Mouse (Mus musculus) C2C12 (cell line): Measurements from ENCODE around the gene Cyp26b1. TPM values are rescaled to one million over a fixed set of nuclear protein-coding genes. Genes with fewer than 3 reads are reported as not detected.

Experiments used
- H3K27me3 ChIP-seq: one replicate; pipeline ENCODE4 v1.6.1; 2011; ENCODE audit not compliant: control insufficient read depth, insufficient read depth, insufficient read length
- H3K36me3 ChIP-seq: one replicate; pipeline ENCODE4 v1.6.1; 2011; ENCODE audit not compliant: control insufficient read depth, insufficient read depth
- H3K4me3 ChIP-seq: one replicate; pipeline ENCODE4 v1.5.1; 2011; ENCODE audit warnings: mild to moderate bottlenecking, control low read depth; ENCODE audit not compliant: poor library complexity, insufficient read depth, severe bottlenecking
- H3K79me2 ChIP-seq: one replicate; pipeline ENCODE4 v1.6.1; 2011; ENCODE audit not compliant: control insufficient read depth, insufficient read depth
- H3K79me3 ChIP-seq: one replicate; pipeline ENCODE4 v1.6.1; 2011; ENCODE audit warnings: low read depth, control low read depth
- H3ac ChIP-seq: one replicate; pipeline ENCODE3; 2011; ENCODE audit warnings: low read depth; ENCODE audit not compliant: control insufficient read depth, insufficient read length
- CEBPB ChIP-seq: IDR thresholded peaks from one replicate; pipeline ENCODE4 v1.6.1; 2011; ENCODE audit warnings: low read depth, mild to moderate bottlenecking, control low read depth, moderate library complexity
- CTCF ChIP-seq: IDR thresholded peaks from one replicate; pipeline ENCODE4 v1.5.1; 2011; ENCODE audit not compliant: control insufficient read depth, insufficient read depth, insufficient read length
- FOSL1 ChIP-seq: IDR thresholded peaks from one replicate; pipeline ENCODE4 v1.8.0; 2011; ENCODE audit warnings: mild to moderate bottlenecking, low read length; ENCODE audit not compliant: poor library complexity, insufficient read depth, severe bottlenecking
- MAX ChIP-seq: IDR thresholded peaks from one replicate; pipeline ENCODE4 v1.6.1; 2011; ENCODE audit warnings: mild to moderate bottlenecking, control low read depth
- MYOD1 ChIP-seq: IDR thresholded peaks from one replicate; pipeline ENCODE4 v1.6.1; 2011; ENCODE audit warnings: low read depth; ENCODE audit not compliant: control insufficient read depth, insufficient read length
- MYOG ChIP-seq: IDR thresholded peaks from one replicate; pipeline ENCODE4 v1.6.1; 2011; ENCODE audit not compliant: control insufficient read depth, insufficient read length; ENCODE audit errors: extremely low read depth
- USF1 ChIP-seq: IDR thresholded peaks from one replicate; pipeline ENCODE4 v1.6.1; 2011; ENCODE audit warnings: low read depth, mild to moderate bottlenecking, control low read depth, moderate library complexity
- polyA plus RNA-seq: library from polyadenylated mRNA; unstranded; fragments of >200 nt; fragmentation: generic; extraction: Trizol; gene quantifications from one replicate; pipeline ENCODE4 v1.2.1, GENCODE M21; 2012; ENCODE audit warnings: missing spikeins

The Cyp26b1 gene
- polyA plus RNA-seq, 1 experiment = 4.4 TPM

- Histone ChIP-seq H3K36me3 (no peaks in the 10 kb centered on the region), H3K27me3 (peaks cover 8% of the 10 kb centered on the region), H3ac (no peak overlapping the region), H3K4me3 (no peak overlapping the region), H3K79me3 (no peaks in the 10 kb centered on the region), H3K79me2 (no peaks in the 10 kb centered on the region)
- no peak for TF ChIP-seq FOSL1
- no peak for TF ChIP-seq CEBPB
- TF ChIP-seq MYOG = no peak
- TF ChIP-seq MYOD1 = no peak
- TF ChIP-seq USF1 = no peak
- no peak for TF ChIP-seq MAX
- TF ChIP-seq CTCF = no peak
Measured at GRCm38 (mm10) chr6:84539924-84540323, 53.8 kb downstream of the Cyp26b1 start.

GRCm38 (mm10) chr6:84538681-84539080 lies 55.0 kb downstream of the Cyp26b1 start:
- no peak for TF ChIP-seq MYOG
- TF ChIP-seq FOSL1 = no peak
- TF ChIP-seq MAX = no peak
- TF ChIP-seq CEBPB = no peak
- no peak for TF ChIP-seq CTCF
- TF ChIP-seq MYOD1 = no peak
- TF ChIP-seq USF1 = no peak
- no peak overlapping the region for H3K4me3 ChIP-seq
- H3K36me3 ChIP-seq = no peaks in the 10 kb centered on the region
- H3K79me3 ChIP-seq = no peaks in the 10 kb centered on the region
- H3ac ChIP-seq = no peak overlapping the region
- H3K27me3 ChIP-seq = peaks cover 8% of the 10 kb centered on the region
- no peaks in the 10 kb centered on the region for H3K79me2 ChIP-seq

- H3ac ChIP-seq = no peak overlapping the region
- peaks cover 8% of the 10 kb centered on the region for H3K27me3 ChIP-seq
- no peak overlapping the region for H3K4me3 ChIP-seq
- TF ChIP-seq USF1 (no peak), MYOG (no peak), MYOD1 (no peak), CTCF (no peak), CEBPB (no peak), FOSL1 (no peak), MAX (no peak)
- H3K79me2 ChIP-seq = no peaks in the 10 kb centered on the region
- H3K36me3 ChIP-seq = no peaks in the 10 kb centered on the region
- H3K79me3 ChIP-seq = no peaks in the 10 kb centered on the region
Measured at GRCm38 (mm10) chr6:84537611-84538197, 56.0 kb downstream of the Cyp26b1 start.

- TF ChIP-seq FOSL1 (peak; percentile 59), CEBPB (no peak), MAX (peak; percentile 76), USF1 (no peak), MYOD1 (peak; percentile 48)
- Histone ChIP-seq H3K4me3 (no peak overlapping the region), H3ac (no peak overlapping the region)
Measured at GRCm38 (mm10) chr6:84534944-84535343, 58.8 kb downstream of the Cyp26b1 start.

GRCm38 (mm10) chr6:84529912-84530311 lies 63.8 kb downstream of the Cyp26b1 start:
- Histone ChIP-seq H3ac (no peak overlapping the region), H3K27me3 (peaks cover 8% of the 10 kb centered on the region), H3K79me3 (no peaks in the 10 kb centered on the region), H3K4me3 (no peak overlapping the region), H3K36me3 (no peaks in the 10 kb centered on the region), H3K79me2 (no peaks in the 10 kb centered on the region)
- TF ChIP-seq CTCF (no peak), USF1 (no peak), FOSL1 (no peak), MAX (no peak), MYOD1 (no peak), MYOG (no peak), CEBPB (no peak)

More at GRCm38 (mm10) chr6:84534944-84535343, 58.8 kb downstream of the Cyp26b1 start:
- H3K27me3 ChIP-seq = no peaks in the 10 kb centered on the region
- no peaks in the 10 kb centered on the region for H3K36me3 ChIP-seq
- no peaks in the 10 kb centered on the region for H3K79me3 ChIP-seq
- H3K79me2 ChIP-seq = no peaks in the 10 kb centered on the region

GRCm38 (mm10) chr6:84524901-84525601 lies 68.7 kb downstream of the Cyp26b1 start:
- no peaks in the 10 kb centered on the region for H3K79me2 ChIP-seq
- H3K79me3 ChIP-seq = no peaks in the 10 kb centered on the region
- H3K4me3 ChIP-seq = no peak overlapping the region
- TF ChIP-seq MAX (no peak), CEBPB (no peak), USF1 (no peak), MYOG (no peak), MYOD1 (no peak), CTCF (no peak), FOSL1 (no peak)
- H3K27me3 ChIP-seq = peaks cover 33% of the 10 kb centered on the region
- H3ac ChIP-seq = no peak overlapping the region
- no peaks in the 10 kb centered on the region for H3K36me3 ChIP-seq
